Comparison of ENCODE assay signal across 8 mouse cellular contexts in genomic region chr16:30552621-30553338, GRCm38 (mm10). TPM values are rescaled to one million over a fixed set of nuclear protein-coding genes. Genes with fewer than 3 reads are reported as not detected.
A peak's percentile ranks its signal among the peaks of the same experiment; 100 is the strongest.
DNase-seq lines count a peak whose midpoint lies in the region; ATAC-seq and TF ChIP-seq lines count a peak whose summit lies in the region.

No protein-coding gene starts in this region.

- peaks cover 18% of the 10 kb centered on the region; the same call in 1 of the 2 replicates for H3K9me3 ChIP-seq in hindbrain, embryonic 12.5 days (replicated peaks)

- no peaks in the 10 kb centered on the region; the same call in 1 of the 2 replicates for H3K4me1 ChIP-seq in cerebellum, adult 2 months (ENCODE audit: control insufficient read depth, insufficient read depth, low read length)
- peaks cover 21% of the 10 kb centered on the region for H3K4me1 ChIP-seq in hindbrain, embryonic 12.5 days

- peaks cover 7% of the 10 kb centered on the region for H3K36me3 ChIP-seq in hindbrain, embryonic 12.5 days

- no peak overlapping the region for H3K4me2 ChIP-seq in hindbrain, embryonic 12.5 days (replicated peaks)

- WGBS in cerebellum, adult 2 months, result 8% methylated on average over 11 of the region's 11 CpGs
- WGBS in hindbrain, embryonic 12.5 days, result 29% methylated on average over 11 of the region's 11 CpGs

- no peak overlapping the region for H3K9ac ChIP-seq in hindbrain, embryonic 12.5 days

- TF ChIP-seq POLR2A in cerebellum, adult 2 months (IDR thresholded peaks at IDR 0.05; ENCODE audit: borderline replicate concordance, insufficient read depth, low read length), result no peak

- H3K27ac ChIP-seq in cerebellum, adult 2 months (ENCODE audit: insufficient read depth, low read length), result no peak overlapping the region
- H3K27ac ChIP-seq in hindbrain, embryonic 12.5 days, result peak overlapping the region; percentile 57

- H3K4me3 ChIP-seq in cerebellum, adult 2 months (replicated peaks; ENCODE audit: insufficient read depth, low read depth, low read length), result no peak overlapping the region
- H3K4me3 ChIP-seq in hindbrain, embryonic 12.5 days, result no peak overlapping the region

- ATAC-seq in hindbrain, embryonic 12.5 days (ENCODE audit: low FRiP score), result no peak
- no peak for ATAC-seq in monocyte, adult 5-6 weeks (replicated peaks; ENCODE audit: insufficient number of reproducible peaks, low FRiP score, low TSS enrichment, poor library complexity, severe bottlenecking)

- DNase-seq in R1 (ENCODE audit: low read depth, low spot score), result peak; percentile 45
- peak; percentile 48 to 62 for DNase-seq in cerebellum, adult 2 months
- peak; percentile 60 to 71 for DNase-seq in frontal cortex, postnatal 36 days (ENCODE audit: low spot score in 2 of 2)
- peak; percentile 74 to 87 for DNase-seq in layer of hippocampus, postnatal 14 days (ENCODE audit: low spot score in 2 of 2)
- DNase-seq in lung, postnatal 10 days, result peak; percentile 97
- DNase-seq in skeletal muscle tissue, adult 2 months (ENCODE audit: low read depth, low spot score), result peak; percentile 73

- no peak for TF ChIP-seq CTCF in cerebellum, adult 2 months (IDR thresholded peaks at IDR 0.05; ENCODE audit: borderline replicate concordance, insufficient read depth, low read depth, low read length)

- no peaks in the 10 kb centered on the region for H3K27me3 ChIP-seq in cerebellum, adult 2 months (ENCODE audit: control insufficient read depth, insufficient read depth, low read length)
- H3K27me3 ChIP-seq in hindbrain, embryonic 12.5 days, result 0 out of 2 replicates have a peak, but pooled peaks cover 4% of the 10 kb centered on the region

RNA-seq across cellular contexts. Expression of gene Tmem44, which starts 2.1 kb away (rescaled TPM):
- 17.4 and 20.8 TPM in 2 replicates for polyA plus RNA-seq in cerebellum, adult 2 months (2012; rRNA removed)
- 58.7 and 60.2 TPM in 2 replicates for polyA plus RNA-seq in hindbrain, embryonic 12.5 days (2016; fragmentation: Nextera tagmentation; extraction: Ambion mirVana)
- total RNA-seq in layer of hippocampus, postnatal 14 days (2021), result 10 to 100 TPM; 44.5 to 46.6 TPM
- 0.11 TPM in 1 of 3 replicates, not detected in the others for total RNA-seq in monocyte, adult 5-6 weeks (2017)

RNA-seq across cellular contexts. Expression of gene Lsg1, which starts 34.6 kb away (rescaled TPM):
- polyA plus RNA-seq in cerebellum, adult 2 months (2012; rRNA removed), result 20.3 and 21.5 TPM in 2 replicates
- polyA plus RNA-seq in hindbrain, embryonic 12.5 days (2016; fragmentation: Nextera tagmentation; extraction: Ambion mirVana), result 69.4 and 75.7 TPM in 2 replicates
- total RNA-seq in layer of hippocampus, postnatal 14 days (2021), result 10 to 100 TPM; 19.9 to 24.0 TPM
- 64.6 to 83.4 TPM (median 66.6 TPM) in 3 replicates for total RNA-seq in monocyte, adult 5-6 weeks (2017)

RNA-seq across cellular contexts. Expression of gene Fam43a, which starts 46.7 kb away (rescaled TPM):
- polyA plus RNA-seq in cerebellum, adult 2 months (2012; rRNA removed), result 15.2 and 16.0 TPM in 2 replicates
- polyA plus RNA-seq in hindbrain, embryonic 12.5 days (2016; fragmentation: Nextera tagmentation; extraction: Ambion mirVana), result 17.5 and 17.6 TPM in 2 replicates
- 10 to 100 TPM; 15.1 to 16.9 TPM for total RNA-seq in layer of hippocampus, postnatal 14 days (2021)
- total RNA-seq in monocyte, adult 5-6 weeks (2017), result 18.4 to 27.0 TPM (median 26.3 TPM) in 3 replicates

Comparison
In these comparisons a context has a peak if more than half of its experiments do, and no peak if none do; other contexts are left out.
1. DNase-seq: peak in every context shown above with its lines; median percentile 97 in lung, postnatal 10 days; 80 in layer of hippocampus, postnatal 14 days; 73 in skeletal muscle tissue, adult 2 months; 66 in frontal cortex, postnatal 36 days; 55 in cerebellum, adult 2 months; 45 in R1.
2. RNA of gene Tmem44, which starts 2.1 kb away (total RNA-seq): 44.5 to 46.6 TPM in layer of hippocampus, postnatal 14 days; 0.11 TPM in monocyte, adult 5-6 weeks; every median in the first group is over 10 times any median in the second.